Mouse (Mus musculus) liver, embryonic 13.5 days (tissue): ENCODE results near the gene Gm28044. TPM values are rescaled to one million over a fixed set of nuclear protein-coding genes. Genes with fewer than 3 reads are reported as not detected.
"Not testable (repeated sequence)": the region's sequence is repeated elsewhere in the genome, so short reads cannot be mapped to it uniquely, and the experiment has no call there.

ENCODE experiments used
- ATAC-seq: fragments of 200-750 bp; cut with Nextera tagmentation; 2 replicates; pipeline ENCODE4 v1.8.0; 2017; ENCODE audit warnings: low read depth, mild to moderate bottlenecking, moderate number of reproducible peaks, moderate library complexity
- DNase-seq: peaks from one replicate; pipeline ENCODE4 v3.0.0; 2022
- H3K27ac ChIP-seq: fragments of 300-500 bp; sonication (generic); 2 replicates; pipeline ENCODE4 v1.5.1; 2015; ENCODE audit warnings: moderate library complexity, mild to moderate bottlenecking, inconsistent platforms
- H3K27me3 ChIP-seq: fragments of 300-500 bp; sonication (generic); 2 replicates; pipeline ENCODE4 v1.6.1; 2015; ENCODE audit warnings: mild to moderate bottlenecking, inconsistent platforms
- H3K36me3 ChIP-seq: fragments of 300-500 bp; sonication (generic); 2 replicates; pipeline ENCODE4 v1.6.1; 2015; ENCODE audit warnings: mild to moderate bottlenecking, inconsistent platforms
- H3K4me1 ChIP-seq: fragments of 300-500 bp; sonication (generic); replicated peaks from 2 replicates; pipeline ENCODE4 v1.6.1; 2015; ENCODE audit warnings: inconsistent platforms
- H3K4me2 ChIP-seq: fragments of 300-500 bp; sonication (generic); 2 replicates; pipeline ENCODE4 v1.6.1; 2015; ENCODE audit warnings: inconsistent platforms, mild to moderate bottlenecking, moderate library complexity
- H3K4me3 ChIP-seq: fragments of 300-500 bp; sonication (generic); replicated peaks from 2 replicates; pipeline ENCODE4 v1.5.1; 2015; ENCODE audit warnings: mild to moderate bottlenecking, inconsistent platforms
- H3K9ac ChIP-seq: fragments of 300-500 bp; sonication (generic); 2 replicates; pipeline ENCODE4 v1.6.1; 2015; ENCODE audit warnings: mild to moderate bottlenecking, inconsistent platforms
- H3K9me3 ChIP-seq: fragments of 300-500 bp; sonication (generic); replicated peaks from 2 replicates; pipeline ENCODE4 v1.6.1; 2016; ENCODE audit warnings: inconsistent platforms
- WGBS: fragments of 180-500 bp; shearing (Covaris S2); methylation state at CpG from one replicate; pipeline ENCODE4 v1.1.7; 2015; ENCODE audit not compliant: insufficient replicate concordance; 5-methylcytosine and 5-hydroxymethylcytosine counted together
- polyA plus RNA-seq: library from polyadenylated mRNA; unstranded; fragments of >200 nt; fragmentation: Nextera tagmentation; extraction: Ambion mirVana; gene quantifications from 2 replicates; pipeline ENCODE4 v1.2.1, GENCODE M21; 2015

The Gm28044 gene
- polyA plus RNA-seq, 1 experiment from 2014 or later, result 0.30 TPM

DNA sequence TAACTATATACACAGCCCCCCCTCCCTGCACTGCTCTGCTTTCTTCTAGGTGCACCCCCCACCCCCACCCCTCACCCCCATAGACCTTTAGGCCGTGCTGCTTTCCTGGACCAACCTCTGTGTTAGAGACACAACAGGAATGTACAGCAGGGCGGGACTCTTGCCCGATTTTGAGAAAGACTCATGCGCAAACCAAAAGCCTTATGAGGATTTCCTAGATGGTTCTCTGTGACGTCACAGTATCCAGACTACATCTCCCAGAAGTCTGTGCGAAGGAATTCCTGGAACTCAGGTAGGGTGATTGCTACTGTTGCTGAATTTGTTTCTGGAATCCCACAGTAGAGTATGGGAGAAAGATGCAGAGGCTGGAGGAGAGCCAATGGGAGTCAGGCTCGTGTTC, 82.0 kb downstream of the Gm28044 start, which contains the start of gene Zfp458:
TSS of gene Zfp458 (minus strand) at position 153 of the 400 bp plus-strand sequence.
- no peak within 1 kb of the TSS for H3K4me2 ChIP-seq
- H3K9ac ChIP-seq, result no peak within 1 kb of the TSS
- no peaks in the 10 kb centered on the region for H3K9me3 ChIP-seq
- no peak for ATAC-seq
- 35% methylated on average over 7 of the region's 7 CpGs for WGBS
- no peak within 1 kb of the TSS for H3K4me3 ChIP-seq
- peak; percentile 11 for DNase-seq
- H3K4me1 ChIP-seq, result no peaks in the 10 kb centered on the region
- no peaks in the 10 kb centered on the region for H3K27me3 ChIP-seq
- H3K27ac ChIP-seq, result no peak within 1 kb of the TSS
- no peaks in the 10 kb centered on the region for H3K36me3 ChIP-seq

DNA sequence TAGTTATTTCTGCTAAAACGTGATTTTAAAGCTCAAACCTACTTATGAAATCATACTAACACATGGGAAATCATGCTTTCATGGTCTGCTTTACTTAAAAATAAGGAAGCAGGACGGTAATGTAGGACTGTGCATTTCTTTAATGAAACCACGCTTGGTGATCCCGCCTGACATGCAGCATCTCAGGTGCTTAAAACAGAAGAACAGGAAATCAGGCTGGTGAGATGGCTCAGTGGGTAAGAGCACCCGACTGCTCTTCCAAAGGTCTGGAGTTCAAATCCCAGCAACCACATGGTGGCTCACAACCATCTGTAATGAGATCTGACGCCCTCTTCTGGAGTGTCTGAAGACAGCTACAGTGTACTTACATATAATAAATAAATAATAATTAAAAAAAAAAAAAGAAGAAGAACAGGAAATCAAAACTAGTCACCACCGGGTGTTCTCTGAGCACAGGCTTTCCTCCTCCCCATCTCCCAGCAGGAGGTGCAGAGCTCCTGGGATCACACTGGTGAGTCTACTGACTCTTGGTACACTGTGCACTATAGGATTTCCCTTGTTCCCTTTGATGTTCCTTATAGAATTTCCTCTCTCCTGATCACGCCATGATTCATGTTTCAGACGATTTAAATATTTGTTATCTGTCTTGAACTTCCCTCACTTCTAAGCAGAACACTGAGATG, 90.8 kb downstream of the Gm28044 start:
- Histone ChIP-seq H3K4me2 (peak overlapping the region; percentile 75), H3K9ac (peak overlapping the region; percentile 75), H3K4me3 (peak overlapping the region; percentile 78), H3K4me1 (peaks cover 11% of the 10 kb centered on the region)
- ATAC-seq, result peak; percentile 35
- not testable (repeated sequence) for DNase-seq, H3K27ac ChIP-seq, H3K9me3 ChIP-seq, H3K27me3 ChIP-seq, H3K36me3 ChIP-seq
- 29% methylated on average over 8 of the region's 9 CpGs for WGBS

DNA sequence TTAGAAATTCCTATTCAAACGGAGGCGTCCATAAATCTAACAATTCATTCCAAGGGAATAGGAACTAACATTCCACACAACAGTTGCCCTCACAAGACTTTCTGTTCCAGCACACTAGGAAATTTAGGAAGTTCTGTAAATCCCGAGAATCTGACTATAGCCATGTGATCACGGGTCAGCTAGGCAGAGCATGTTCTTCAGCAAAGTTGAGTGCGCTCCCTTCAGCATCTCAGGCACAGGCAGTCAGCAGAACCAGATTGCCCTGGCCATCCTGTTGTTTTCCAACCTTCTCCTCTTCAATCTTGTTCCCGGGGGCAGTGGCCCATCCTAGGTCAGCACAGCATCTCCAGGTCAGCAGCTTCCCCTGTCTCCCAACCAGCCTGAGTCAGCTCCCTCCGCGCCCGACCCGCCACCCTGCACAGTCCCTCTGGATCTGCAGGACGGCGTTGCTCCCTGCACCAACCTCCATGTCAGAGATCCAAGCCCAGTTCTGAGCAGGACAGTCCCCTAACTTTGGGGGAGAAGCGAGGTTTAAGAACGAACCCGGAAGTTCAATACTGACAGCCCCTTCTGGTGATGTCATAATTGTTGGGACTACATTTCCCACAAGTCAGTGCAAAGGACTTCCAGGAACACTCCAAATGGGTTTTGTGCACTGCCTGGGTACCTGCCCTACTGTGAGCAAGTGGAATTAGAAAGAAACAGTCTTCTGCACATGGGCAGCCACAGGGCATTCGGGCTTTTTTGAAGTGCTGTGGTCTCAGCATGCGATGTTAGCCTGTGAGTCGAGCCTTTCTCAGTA, 91.6 kb downstream of the Gm28044 start:
- Histone ChIP-seq H3K27me3 (no peaks in the 10 kb centered on the region), H3K36me3 (0 out of 2 replicates have a peak, but pooled peaks cover 3% of the 10 kb centered on the region), H3K9me3 (peaks cover 5% of the 10 kb centered on the region; the same call in 1 of the 2 replicates), H3K4me1 (peaks cover 11% of the 10 kb centered on the region), H3K27ac (no peak overlapping the region; the same call in 1 of the 2 replicates), H3K4me2 (peak overlapping the region; percentile 75), H3K9ac (peak overlapping the region; percentile 75), H3K4me3 (peak overlapping the region; percentile 78)
- WGBS, result 8% methylated on average over 18 of the region's 18 CpGs
- DNase-seq (peak; percentile 60), ATAC-seq (peak; percentile 98)

Other genes starting within 250 kb of the Gm28044 start
- gene Rslcan18, start 244.3 kb downstream of the Gm28044 start, polyA plus RNA-seq, result 0.13 TPM in 2 replicates
- 0.50 and 0.82 TPM in 2 replicates for gene Zfp759, start 238.9 kb downstream of the Gm28044 start, polyA plus RNA-seq
- 1.7 and 1.9 TPM in 2 replicates for gene Rsl1, start 187.4 kb downstream of the Gm28044 start, polyA plus RNA-seq
- 0.43 and 0.46 TPM in 2 replicates for gene Zfp455, start 166.0 kb downstream of the Gm28044 start, polyA plus RNA-seq
- gene Zfp458, start 82.1 kb downstream of the Gm28044 start, polyA plus RNA-seq, result 0.41 and 0.46 TPM in 2 replicates
- 0.10 and 0.14 TPM in 2 replicates for gene Zfp457, start 54.1 kb downstream of the Gm28044 start, polyA plus RNA-seq
- gene Zfp595, start 28.0 kb downstream of the Gm28044 start, polyA plus RNA-seq, result 0.86 and 1.2 TPM in 2 replicates
- 0.61 and 0.79 TPM in 2 replicates for gene Zfp953, start 69 bp upstream of the Gm28044 start, polyA plus RNA-seq
- gene Gm28041, start 15.2 kb upstream of the Gm28044 start, polyA plus RNA-seq, result 0.27 TPM in 1 of 2 replicates, not detected in the other
- gene Zfp456, start 15.3 kb upstream of the Gm28044 start, polyA plus RNA-seq, result 0.48 and 0.61 TPM in 2 replicates
- 1.7 and 1.9 TPM in 2 replicates for gene Zfp429, start 39.3 kb upstream of the Gm28044 start, polyA plus RNA-seq
- 0.13 and 0.18 TPM in 2 replicates for gene Zfp459, start 60.9 kb upstream of the Gm28044 start, polyA plus RNA-seq
- 5.2 and 6.4 TPM in 2 replicates for gene Zfp874a, start 91.1 kb upstream of the Gm28044 start, polyA plus RNA-seq
- gene Zfp874b, start 123.7 kb upstream of the Gm28044 start, polyA plus RNA-seq, result 3.3 and 3.8 TPM in 2 replicates
- 3.1 and 3.3 TPM in 2 replicates for gene Zfp58, start 140.0 kb upstream of the Gm28044 start, polyA plus RNA-seq
- gene Gm26965, start 165.6 kb upstream of the Gm28044 start, polyA plus RNA-seq, result not detected in 2 replicates
- 8.4 and 9.1 TPM in 2 replicates for gene Zfp87, start 165.6 kb upstream of the Gm28044 start, polyA plus RNA-seq
- gene Zfp748, start 193.3 kb upstream of the Gm28044 start, polyA plus RNA-seq, result 5.1 and 5.9 TPM in 2 replicates
- 1.3 and 1.9 TPM in 2 replicates for gene Zfp729b, start 249.2 kb upstream of the Gm28044 start, polyA plus RNA-seq